Mouse (Mus musculus): ENCODE data around the gene Mcts1. TPM values are rescaled to one million over a fixed set of nuclear protein-coding genes. Genes with fewer than 3 reads are reported as not detected.

Mcts1 gene
- polyA plus RNA-seq, 1 experiment from 2014 or later: 76.0 TPM

GRCm38 (mm10) chrX:38600995-38601369 lies 604 bp downstream of the Mcts1 start:
- WGBS: 17% methylated on average over 3 of the region's 3 CpGs
- Histone ChIP-seq H3K9me3 (no peaks in the 10 kb centered on the region), H3K27ac (peak overlapping the region; percentile 82), H3K36me3 (replicated peaks) (0 out of 2 replicates have a peak, but pooled peaks cover under 1% of the 10 kb centered on the region), H3K4me1 (no peaks in the 10 kb centered on the region), H3K27me3 (ENCODE audit: poor library complexity, severe bottlenecking) (no peaks in the 10 kb centered on the region), H3K4me3 (peak overlapping the region; percentile 59)
- peak; percentile 14 for DNase-seq (ENCODE audit: extremely low spot score, low spot score)

GRCm38 (mm10) chrX:38634801-38635637 lies 34.6 kb downstream of the Mcts1 start, which contains the start of gene C1galt1c1:
TSS of gene C1galt1c1 (minus strand) at chrX:38635087.
- H3K9me3 ChIP-seq: no peaks in the 10 kb centered on the region
- peak within 1 kb of the TSS; percentile 59 for H3K4me3 ChIP-seq
- H3K36me3 ChIP-seq (replicated peaks): peaks cover 12% of the 10 kb centered on the region
- no peaks in the 10 kb centered on the region for H3K27me3 ChIP-seq (ENCODE audit: poor library complexity, severe bottlenecking)
- DNase-seq (ENCODE audit: extremely low spot score, low spot score): peak; percentile 86
- WGBS: 24% methylated on average over 29 of the region's 43 CpGs
- H3K4me1 ChIP-seq: peaks cover 8% of the 10 kb centered on the region; the same call in 1 of the 2 replicates
- peak within 1 kb of the TSS; percentile 91 for H3K27ac ChIP-seq

GRCm38 (mm10) chrX:38635638-38635931 lies 35.2 kb downstream of the Mcts1 start:
- peaks cover 12% of the 10 kb centered on the region for H3K36me3 ChIP-seq (replicated peaks)
- 0 out of 2 replicates have a peak overlapping the region, but pooled peaks have one; percentile 91 for H3K27ac ChIP-seq
- H3K9me3 ChIP-seq: no peaks in the 10 kb centered on the region
- no peaks in the 10 kb centered on the region for H3K27me3 ChIP-seq (ENCODE audit: poor library complexity, severe bottlenecking)
- no peak for DNase-seq (ENCODE audit: extremely low spot score, low spot score)
- peaks cover 8% of the 10 kb centered on the region; the same call in 1 of the 2 replicates for H3K4me1 ChIP-seq
- H3K4me3 ChIP-seq: peak overlapping the region; percentile 59

GRCm38 (mm10) chrX:38641435-38641834 lies 41.1 kb downstream of the Mcts1 start:
- Histone ChIP-seq H3K9me3 (no peaks in the 10 kb centered on the region), H3K4me3 (no peak overlapping the region), H3K27ac (no peak overlapping the region), H3K36me3 (replicated peaks) (no peaks in the 10 kb centered on the region), H3K27me3 (ENCODE audit: poor library complexity, severe bottlenecking) (no peaks in the 10 kb centered on the region), H3K4me1 (no peaks in the 10 kb centered on the region)
- DNase-seq (ENCODE audit: extremely low spot score, low spot score): no peak
- 78% methylated on average over 4 of the region's 4 CpGs for WGBS

- 71% methylated on average over 4 of the region's 4 CpGs for WGBS
- no peaks in the 10 kb centered on the region for H3K4me1 ChIP-seq
- H3K36me3 ChIP-seq (replicated peaks): no peaks in the 10 kb centered on the region
- DNase-seq (ENCODE audit: extremely low spot score, low spot score): no peak
- H3K27me3 ChIP-seq (ENCODE audit: poor library complexity, severe bottlenecking): no peaks in the 10 kb centered on the region
- H3K27ac ChIP-seq: no peak overlapping the region
- no peaks in the 10 kb centered on the region for H3K9me3 ChIP-seq
- H3K4me3 ChIP-seq: no peak overlapping the region
Measured at GRCm38 (mm10) chrX:38642183-38642582, 41.8 kb downstream of the Mcts1 start.

GRCm38 (mm10) chrX:38650404-38651039 lies 50.1 kb downstream of the Mcts1 start:
- no peak overlapping the region for H3K4me3 ChIP-seq
- WGBS: 72% methylated on average over 9 of the region's 9 CpGs

GRCm38 (mm10) chrX:38651167-38651566 lies 50.8 kb downstream of the Mcts1 start:
- H3K27ac ChIP-seq: no peak overlapping the region
- no peaks in the 10 kb centered on the region for H3K36me3 ChIP-seq (replicated peaks)
- H3K4me3 ChIP-seq: no peak overlapping the region
- H3K4me1 ChIP-seq: 0 out of 2 replicates have a peak, but pooled peaks cover 4% of the 10 kb centered on the region
- H3K27me3 ChIP-seq (ENCODE audit: poor library complexity, severe bottlenecking): no peaks in the 10 kb centered on the region
- DNase-seq (ENCODE audit: extremely low spot score, low spot score): peak; percentile 14
- 0 out of 2 replicates have a peak, but pooled peaks cover 2% of the 10 kb centered on the region for H3K9me3 ChIP-seq
- 30% methylated on average over 6 of the region's 7 CpGs for WGBS

More at GRCm38 (mm10) chrX:38650404-38651039, 50.1 kb downstream of the Mcts1 start:
- DNase-seq (ENCODE audit: extremely low spot score, low spot score): no peak
- Histone ChIP-seq H3K36me3 (replicated peaks) (no peaks in the 10 kb centered on the region), H3K27ac (no peak overlapping the region), H3K27me3 (ENCODE audit: poor library complexity, severe bottlenecking) (no peaks in the 10 kb centered on the region), H3K4me1 (0 out of 2 replicates have a peak, but pooled peaks cover 4% of the 10 kb centered on the region), H3K9me3 (0 out of 2 replicates have a peak, but pooled peaks cover 2% of the 10 kb centered on the region)

- DNase-seq (ENCODE audit: extremely low spot score, low spot score): no peak
- Histone ChIP-seq H3K4me1 (0 out of 2 replicates have a peak, but pooled peaks cover 4% of the 10 kb centered on the region), H3K27me3 (ENCODE audit: poor library complexity, severe bottlenecking) (no peaks in the 10 kb centered on the region), H3K9me3 (0 out of 2 replicates have a peak, but pooled peaks cover 2% of the 10 kb centered on the region), H3K4me3 (no peak overlapping the region), H3K36me3 (replicated peaks) (no peaks in the 10 kb centered on the region), H3K27ac (no peak overlapping the region)
- WGBS: 91% methylated on average over 1 of the region's 1 CpGs
Measured at GRCm38 (mm10) chrX:38653181-38653580, 52.8 kb downstream of the Mcts1 start.

- 0 out of 2 replicates have a peak, but pooled peaks cover 2% of the 10 kb centered on the region for H3K9me3 ChIP-seq
- H3K4me1 ChIP-seq: 0 out of 2 replicates have a peak, but pooled peaks cover 4% of the 10 kb centered on the region
- no peak for DNase-seq (ENCODE audit: extremely low spot score, low spot score)
- WGBS: 79% methylated on average over 5 of the region's 5 CpGs
- H3K27me3 ChIP-seq (ENCODE audit: poor library complexity, severe bottlenecking): no peaks in the 10 kb centered on the region
- H3K27ac ChIP-seq: no peak overlapping the region
- no peaks in the 10 kb centered on the region for H3K36me3 ChIP-seq (replicated peaks)
- H3K4me3 ChIP-seq: no peak overlapping the region
Measured at GRCm38 (mm10) chrX:38654681-38655080, 54.3 kb downstream of the Mcts1 start.

- no peak overlapping the region for H3K27ac ChIP-seq
- WGBS: 80% methylated on average over 4 of the region's 4 CpGs
Measured at GRCm38 (mm10) chrX:38656206-38656883, 56.0 kb downstream of the Mcts1 start.

More at GRCm38 (mm10) chrX:38656206-38656883, 56.0 kb downstream of the Mcts1 start:
- H3K9me3 ChIP-seq: 0 out of 2 replicates have a peak, but pooled peaks cover 2% of the 10 kb centered on the region
- no peak for DNase-seq (ENCODE audit: extremely low spot score, low spot score)
- no peaks in the 10 kb centered on the region for H3K36me3 ChIP-seq (replicated peaks)
- no peaks in the 10 kb centered on the region for H3K27me3 ChIP-seq (ENCODE audit: poor library complexity, severe bottlenecking)
- 0 out of 2 replicates have a peak, but pooled peaks cover 2% of the 10 kb centered on the region for H3K4me1 ChIP-seq
- no peak overlapping the region for H3K4me3 ChIP-seq
